Mouse (Mus musculus) left cerebral cortex, postnatal 36 days (tissue): ENCODE results near the gene Arhgap18. TPM values are rescaled to one million over a fixed set of nuclear protein-coding genes. Genes with fewer than 3 reads are reported as not detected.

Source experiments
- DNase-seq, 2 experiments: peaks; one replicate each; pipeline ENCODE4 v3.0.0; 2021 to 2022; ENCODE audit warnings: low spot score in 2 of 2, mixed read lengths in 1 of 2
- intact Hi-C: fragments of 180-260 bp; cut with DNase I; formaldehyde crosslinking; loops from one replicate; pipeline ENCODE4 v1.15.1; 2025
- total RNA-seq, 2 experiments: library from RNA; stranded (reverse); gene quantifications; 2 replicates each; pipeline ENCODE4 v1.2.3; 2021

Gene Arhgap18
- total RNA-seq, result 10 to 100 TPM in 1 of 2 experiments, 1 to 10 TPM in 1; 7.2 to 11.3 TPM

DNA sequence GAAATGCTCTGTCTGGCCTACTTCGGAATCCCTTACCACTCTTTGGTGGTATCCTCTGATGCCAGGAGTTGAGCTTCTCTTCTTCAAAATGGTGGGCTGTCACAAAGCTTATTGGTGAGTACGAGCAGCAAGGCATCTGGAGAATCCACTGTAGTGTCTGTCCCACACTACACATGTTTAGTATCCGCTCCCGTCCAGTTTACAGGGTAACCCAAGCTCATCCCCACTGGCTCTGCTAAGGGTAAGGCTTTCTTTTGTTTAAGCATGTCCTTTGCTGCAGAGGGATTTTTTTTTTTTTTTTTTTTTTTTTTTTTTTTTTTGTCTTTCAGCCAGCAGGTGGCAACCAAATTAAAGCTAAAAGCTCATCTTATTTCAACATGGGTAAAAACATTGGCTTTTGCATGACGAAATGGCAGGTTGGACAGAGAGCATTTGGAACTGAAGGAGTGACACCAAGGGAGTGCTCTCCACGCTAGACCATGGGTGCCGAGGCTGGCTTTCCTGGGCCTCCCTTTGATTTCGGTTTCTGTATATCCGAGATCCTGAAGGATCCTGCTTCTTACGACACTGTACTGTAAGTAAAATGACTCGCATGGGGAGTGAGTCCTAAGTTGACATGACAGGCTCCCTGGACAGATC, at the start of gene Arhgap18:
TSS of gene Arhgap18 (plus strand) at position 493 of the 639 bp plus-strand sequence.
- no peak for DNase-seq
- intact Hi-C loops, result loop anchor here (5.0 to 10.0 kb wide), 2 partner anchors 139 to 378 kb away; partner anchors contain the start of gene L3mbtl3

DNA sequence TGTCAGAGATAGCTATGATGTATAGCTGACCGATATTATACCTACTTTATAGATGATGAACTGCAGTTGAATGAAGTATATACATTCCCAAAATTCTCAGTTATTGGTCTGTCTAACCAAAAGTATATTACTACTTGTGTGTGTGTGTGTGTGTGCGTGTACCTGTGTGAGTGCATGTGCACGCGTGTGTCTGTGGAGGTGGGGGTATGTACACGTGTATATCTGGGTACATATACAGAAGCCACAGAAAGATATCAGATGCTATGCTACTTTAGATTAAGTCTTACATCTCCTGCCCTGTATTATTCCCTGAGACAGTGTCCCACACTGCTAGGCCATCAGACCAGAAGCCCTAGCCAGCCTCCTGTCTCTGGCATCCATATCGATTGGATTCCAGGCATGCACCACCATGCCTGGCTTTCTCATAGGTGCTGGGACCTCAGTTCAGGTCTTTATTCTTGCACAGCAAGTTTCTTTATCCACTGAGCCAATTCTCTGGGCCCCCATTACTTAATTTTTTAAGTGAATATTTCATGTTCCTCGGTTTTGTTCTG, 42.7 kb upstream of the Arhgap18 start:
- intact Hi-C loops, result loop anchor here (2.0 to 5.0 kb wide), 3 partner anchors 180 to 338 kb away; no protein-coding TSS in a partner anchor
- DNase-seq, result no peak

DNA sequence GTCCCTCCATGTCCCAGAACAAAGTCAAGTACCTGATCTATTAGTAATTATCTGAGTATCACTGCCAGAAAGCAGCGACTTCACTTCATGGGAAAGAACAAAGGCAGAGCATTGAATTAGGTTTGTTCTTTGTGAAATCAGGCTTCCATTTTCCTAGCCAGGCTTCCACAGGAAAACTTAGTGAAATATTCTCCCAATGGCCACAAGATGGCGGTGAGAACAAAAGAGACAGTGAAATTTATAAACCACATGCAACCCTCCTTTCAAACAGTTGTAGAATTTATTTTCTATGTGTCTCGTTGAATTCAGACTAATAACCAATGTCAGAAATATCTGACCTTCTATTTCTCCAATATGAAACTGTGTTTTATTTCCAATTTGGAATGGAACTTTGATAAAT, 42.2 kb upstream of the Arhgap18 start:
- DNase-seq, result peak in 1 of 2 experiments; percentile 25
- intact Hi-C loops, result loop anchor here (2.0 to 5.0 kb wide), 3 partner anchors 180 to 339 kb away; no protein-coding TSS in a partner anchor

DNA sequence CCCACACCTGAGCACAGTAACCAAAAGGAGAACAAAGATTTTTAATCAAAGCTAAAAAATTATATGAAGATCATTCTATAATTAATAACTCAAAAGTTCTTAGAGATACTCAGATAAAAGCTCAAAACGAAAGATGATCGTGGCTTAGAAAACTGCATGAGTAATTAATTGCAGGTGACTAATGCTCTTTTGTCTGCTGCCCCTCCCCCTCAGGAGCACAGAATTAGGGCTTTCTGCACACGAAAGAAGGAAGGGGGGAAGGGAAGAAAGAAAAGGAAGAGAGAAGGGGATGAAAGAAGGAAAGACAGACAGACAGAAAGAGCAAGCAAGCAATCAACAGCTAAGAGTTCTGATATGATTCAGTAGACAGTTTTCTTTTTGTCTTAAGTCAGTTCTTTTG, 39.2 kb upstream of the Arhgap18 start:
- intact Hi-C loops, result loop anchor here (5.0 kb wide), 2 partner anchors 283 to 342 kb away; no protein-coding TSS in a partner anchor
- no peak for DNase-seq

DNA sequence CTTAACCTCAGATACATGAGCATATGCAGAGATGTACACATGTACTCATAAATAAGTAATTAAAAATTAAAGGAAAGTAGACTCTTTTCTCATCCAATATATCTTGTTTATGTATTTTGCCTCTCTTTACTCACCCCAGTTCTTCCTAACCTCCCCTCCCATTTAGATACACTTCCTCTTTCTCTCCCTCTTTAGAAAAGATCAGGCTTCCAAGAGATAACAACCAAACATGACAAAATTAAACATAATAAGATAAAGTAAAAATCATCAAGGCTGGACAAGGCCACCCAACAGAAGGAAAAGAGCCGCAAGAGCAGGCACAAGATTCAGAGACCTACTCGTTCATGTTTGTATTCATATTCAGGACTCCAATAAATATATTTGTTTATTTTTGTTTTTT, 28.5 kb upstream of the Arhgap18 start:
- DNase-seq, result no peak
- intact Hi-C loops, result no loop called here

DNA sequence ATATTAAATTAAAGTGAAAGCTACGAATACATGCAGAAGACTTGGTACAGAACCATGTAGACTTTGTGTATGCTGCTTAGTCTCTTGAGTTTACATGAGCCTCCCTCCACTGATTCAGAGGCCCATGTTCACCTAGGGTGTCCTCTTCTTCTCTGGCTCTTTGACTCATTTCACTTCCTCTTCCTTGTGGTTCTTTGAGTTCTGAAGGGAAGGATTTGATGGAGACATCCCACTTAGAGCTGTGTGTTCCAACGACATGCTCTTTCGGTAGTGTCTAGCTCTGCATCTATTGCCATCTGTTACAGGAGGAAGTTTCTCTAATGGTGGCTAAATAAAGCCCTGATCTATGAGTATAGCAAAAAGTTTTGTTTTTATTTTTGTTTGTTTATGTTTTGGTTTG, 28.0 kb upstream of the Arhgap18 start:
- no peak for DNase-seq
- intact Hi-C loops, result no loop called here

DNA sequence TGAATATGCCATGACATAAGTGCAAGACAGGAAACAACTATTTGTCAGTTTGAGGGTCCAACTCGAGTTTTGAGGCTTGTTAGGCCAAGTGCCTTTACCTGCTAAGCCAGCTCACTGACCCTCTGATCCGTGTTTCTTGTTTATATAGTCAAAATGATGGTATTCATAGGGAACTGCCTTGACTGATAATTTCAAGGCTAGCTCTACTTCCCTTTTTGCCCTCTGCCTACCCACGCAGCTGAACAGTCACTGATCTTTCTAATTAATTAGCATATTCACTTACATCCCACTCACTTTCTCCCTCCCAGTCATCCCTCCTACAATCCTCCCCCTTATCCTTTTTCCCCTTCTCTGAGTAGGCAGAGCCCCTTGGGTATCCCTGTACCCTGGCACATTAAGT, 2.4 kb upstream of the Arhgap18 start:
- no peak for DNase-seq
- intact Hi-C loops, result loop anchor here (5.0 to 10.0 kb wide), 2 partner anchors 141 to 376 kb away; partner anchors contain the start of gene L3mbtl3

DNA sequence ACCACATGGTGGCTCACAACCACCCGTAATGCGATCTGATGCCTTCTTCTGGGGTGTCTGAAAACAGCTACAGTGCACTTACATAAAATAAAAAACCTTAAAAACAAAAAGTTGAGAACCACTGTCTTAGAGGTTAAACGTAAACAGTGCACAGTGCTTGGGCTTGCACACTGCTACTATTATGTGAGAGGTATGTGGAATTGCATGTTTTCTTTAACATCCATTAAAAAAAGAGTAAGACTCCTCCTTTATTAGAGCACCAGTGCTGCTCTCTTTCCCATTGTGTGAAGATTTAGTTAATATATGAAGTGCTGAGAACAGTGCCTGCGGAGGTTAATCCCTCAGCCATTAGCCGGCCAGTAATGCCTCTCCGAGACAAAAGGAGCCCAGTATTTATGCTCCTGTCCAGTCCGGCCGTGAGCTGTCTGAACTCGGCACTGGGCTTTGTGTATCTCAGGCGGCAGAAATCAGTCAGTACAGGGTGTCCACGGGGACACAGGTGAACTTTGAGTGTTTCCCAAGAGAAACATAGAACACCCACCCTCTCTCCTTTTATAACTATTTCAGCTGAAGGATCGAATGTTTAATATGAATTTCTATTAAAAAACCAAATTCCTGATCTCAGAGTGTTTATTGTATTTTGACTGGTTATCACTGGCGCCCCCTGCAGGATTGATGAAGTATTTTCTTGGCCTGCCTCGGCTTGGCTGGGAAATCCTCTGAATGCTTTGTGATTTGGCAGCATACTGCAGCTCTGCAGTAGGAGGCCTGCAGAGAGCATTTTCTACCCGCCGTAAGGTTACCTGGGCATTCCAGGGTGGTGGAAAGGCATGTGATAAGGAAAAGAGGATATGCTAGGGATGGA, 925 bp upstream of the Arhgap18 start:
- intact Hi-C loops, result loop anchor here (5.0 to 10.0 kb wide), 2 partner anchors 140 to 377 kb away; partner anchors contain the start of gene L3mbtl3
- peak; percentile 58 to 64 for DNase-seq

DNA sequence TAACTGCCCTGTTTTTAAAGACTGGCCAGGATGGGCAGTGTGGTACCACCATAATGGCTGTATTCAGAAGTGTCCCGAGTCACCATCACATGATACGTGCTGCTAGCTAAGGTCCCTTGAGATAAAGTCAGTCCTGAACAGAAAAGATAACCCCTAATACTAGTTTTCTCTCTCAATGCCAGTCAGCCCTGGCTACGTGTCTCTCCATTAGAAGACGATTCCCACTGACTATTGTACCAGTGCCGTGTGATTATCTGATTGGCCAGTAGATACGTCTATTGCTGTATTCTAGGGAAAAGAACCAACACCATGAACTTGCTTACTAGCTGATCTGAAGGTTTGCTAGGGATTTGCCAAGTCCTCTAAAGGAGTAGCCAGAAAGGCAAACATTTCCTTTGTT, 785 bp downstream of the Arhgap18 start:
- DNase-seq, result no peak
- intact Hi-C loops, result loop anchor here (5.0 to 10.0 kb wide), 2 partner anchors 138 to 379 kb away; partner anchors contain the start of gene L3mbtl3

DNA sequence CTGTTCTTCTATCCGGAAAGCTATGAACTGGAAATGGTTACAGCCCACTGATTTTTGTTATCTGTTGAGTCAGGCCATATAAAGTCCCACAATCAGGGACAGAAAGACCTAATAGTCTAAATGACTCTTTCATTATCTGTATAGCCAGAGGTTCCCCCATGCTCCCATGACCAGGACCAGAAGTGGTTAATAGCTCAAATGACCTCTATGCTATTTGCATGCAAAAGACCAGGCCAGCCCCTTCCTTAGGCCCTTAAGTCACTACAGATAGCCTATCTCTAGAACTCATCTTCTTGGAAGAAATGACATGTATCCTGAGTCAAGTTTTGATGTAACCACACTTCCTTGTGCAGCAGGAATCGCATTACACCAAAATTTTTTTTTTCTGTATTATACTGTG, 4.0 kb downstream of the Arhgap18 start:
- no peak for DNase-seq
- intact Hi-C loops, result loop anchor here (10.0 kb wide), 1 partner anchor 382 kb away; the partner anchor contains the start of gene L3mbtl3

DNA sequence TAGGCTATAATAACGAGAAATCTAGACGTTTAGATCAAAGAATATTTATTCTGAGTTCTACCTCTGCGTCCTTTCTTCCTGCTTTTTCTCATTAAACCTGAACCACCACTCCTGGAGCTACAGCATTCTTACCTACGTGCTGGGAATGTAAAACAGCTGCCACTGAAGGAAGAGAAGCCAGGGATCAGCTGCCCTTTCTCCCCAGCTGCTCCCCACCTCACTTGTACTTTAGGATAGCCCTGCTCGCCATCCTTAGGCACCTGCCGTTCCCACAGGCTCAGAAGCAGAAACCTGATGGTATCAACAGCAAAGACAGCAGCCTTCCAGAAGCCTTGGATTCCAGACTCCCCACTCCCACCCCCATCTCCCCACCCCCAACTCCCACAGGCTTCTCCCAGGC, 6.2 kb downstream of the Arhgap18 start:
- intact Hi-C loops, result loop anchor here (10.0 kb wide), 1 partner anchor 385 kb away; the partner anchor contains the start of gene L3mbtl3

DNA sequence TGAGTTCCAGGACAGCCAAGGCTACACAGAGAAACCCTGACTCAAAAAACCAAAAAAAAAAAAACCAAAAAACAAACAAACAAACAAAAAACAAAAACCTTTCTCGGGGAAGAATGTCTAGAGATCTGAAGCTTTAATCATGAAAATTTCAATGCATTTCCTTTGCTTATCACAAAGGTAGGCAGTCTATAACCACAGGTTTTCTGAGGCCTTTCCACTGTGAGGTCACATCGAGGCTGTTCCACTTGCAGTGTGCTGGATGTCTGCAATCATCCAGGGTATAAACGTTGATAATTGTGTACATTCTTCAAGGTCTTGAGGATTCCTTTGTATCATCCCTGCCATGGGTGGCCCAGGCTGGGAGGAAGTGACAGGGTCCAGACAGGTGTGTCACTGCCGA, 7.9 kb downstream of the Arhgap18 start:
- intact Hi-C loops, result no loop called here
- DNase-seq, result no peak

More for the DNA sequence above, 6.2 kb downstream of the Arhgap18 start:
- no peak for DNase-seq

DNA sequence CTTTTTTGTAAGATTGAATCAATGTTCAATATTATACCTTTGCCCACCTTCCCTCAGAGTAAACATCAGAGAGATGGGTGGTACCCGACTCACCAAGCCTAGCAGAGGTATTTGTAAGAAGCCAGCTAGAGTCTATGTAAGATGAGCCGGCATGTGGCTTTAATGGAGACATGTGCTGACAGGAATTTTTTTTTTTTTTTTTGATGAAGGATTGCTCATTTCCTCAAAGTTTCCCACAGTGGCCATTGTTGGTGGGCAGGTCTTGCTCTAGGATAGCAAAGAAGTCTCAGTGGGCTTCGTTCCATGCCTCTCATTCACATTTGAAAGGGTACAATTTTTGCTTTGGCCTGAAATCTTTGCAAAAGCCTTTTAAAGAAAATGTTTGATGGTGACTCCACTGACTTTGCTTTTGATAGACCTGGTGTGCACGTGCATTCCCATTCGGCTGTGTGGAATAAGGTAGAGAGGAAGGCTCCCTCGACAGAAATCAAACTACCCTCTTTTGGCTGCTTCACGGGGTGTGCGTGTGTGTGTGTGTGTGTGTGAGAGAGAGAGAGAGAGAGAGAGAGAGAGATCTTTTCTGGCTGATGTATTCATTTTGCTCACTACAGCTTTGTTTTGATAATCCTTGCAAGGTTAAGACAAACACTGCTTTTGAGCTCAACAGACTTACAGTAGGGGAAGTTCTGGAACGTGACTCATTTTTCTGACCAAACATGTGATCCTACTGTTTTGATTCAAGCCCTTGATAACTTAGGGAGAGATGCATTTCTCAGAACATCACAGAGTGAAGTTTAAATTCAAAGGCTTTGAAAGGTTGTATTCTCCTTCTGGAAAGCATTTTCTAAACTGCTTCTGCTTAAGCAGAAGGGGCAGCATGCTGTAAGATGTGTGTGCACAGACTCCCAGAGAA, 9.0 kb downstream of the Arhgap18 start:
- intact Hi-C loops, result no loop called here
- no peak for DNase-seq

DNA sequence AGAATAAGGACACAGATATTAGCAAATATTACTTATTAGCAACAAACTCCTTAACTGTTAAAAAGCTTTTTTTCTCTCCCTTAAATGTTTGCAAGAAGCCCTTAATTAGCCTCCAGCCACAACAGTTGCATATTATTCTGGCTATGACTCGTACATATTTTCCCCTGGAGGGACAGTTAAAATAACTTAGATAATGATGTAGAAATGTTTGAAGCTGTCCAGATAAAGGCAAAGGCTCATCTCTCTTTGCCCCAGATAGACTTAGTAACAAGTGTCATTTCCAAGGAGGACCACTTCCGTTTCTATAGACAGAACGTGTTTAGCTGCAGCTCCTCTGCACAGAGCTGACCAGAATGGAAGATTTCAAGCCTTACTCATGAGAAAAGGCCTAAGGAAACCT, 14.0 kb downstream of the Arhgap18 start:
- DNase-seq, result no peak
- intact Hi-C loops, result no loop called here

DNA sequence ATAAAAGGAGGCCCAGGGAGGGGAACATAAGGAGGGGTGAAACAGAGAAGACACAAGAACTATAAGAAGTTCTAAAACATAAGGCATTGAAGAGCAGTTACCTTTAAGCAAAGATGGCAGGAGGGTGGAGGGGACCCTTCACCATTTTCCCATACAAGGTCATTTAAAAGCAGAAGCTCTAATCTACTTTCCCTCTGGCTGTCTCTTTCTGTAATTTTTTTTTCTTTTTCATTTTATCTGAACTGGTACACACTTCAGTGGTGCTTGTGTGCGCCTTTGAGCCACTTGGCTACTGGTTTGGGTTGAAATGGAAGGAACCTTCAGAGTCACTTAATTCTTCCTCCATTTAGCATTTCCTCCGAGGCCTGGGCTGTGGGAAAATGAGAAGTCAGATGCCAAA, 15.7 kb downstream of the Arhgap18 start:
- DNase-seq, result no peak
- intact Hi-C loops, result no loop called here

DNA sequence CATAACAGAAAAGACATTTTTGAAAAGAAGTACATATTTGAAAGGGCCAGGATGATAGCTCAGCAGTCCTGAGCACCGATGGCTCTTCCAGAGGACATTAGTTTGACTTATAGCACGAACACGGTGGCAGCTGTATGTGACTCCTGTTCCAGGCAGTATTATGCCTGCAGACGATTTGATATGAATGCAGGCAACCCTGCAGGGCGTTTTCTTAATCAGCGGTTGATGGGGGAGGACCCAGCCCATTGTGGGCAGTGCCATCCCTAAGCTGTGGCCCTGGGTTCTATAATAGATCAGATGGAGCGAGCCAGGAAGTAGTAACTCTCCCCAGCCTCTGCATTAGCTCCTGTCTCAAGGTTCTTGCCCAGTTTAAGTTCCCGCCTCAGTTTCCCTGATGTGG, 16.8 kb downstream of the Arhgap18 start:
- intact Hi-C loops, result no loop called here
- no peak for DNase-seq

DNA sequence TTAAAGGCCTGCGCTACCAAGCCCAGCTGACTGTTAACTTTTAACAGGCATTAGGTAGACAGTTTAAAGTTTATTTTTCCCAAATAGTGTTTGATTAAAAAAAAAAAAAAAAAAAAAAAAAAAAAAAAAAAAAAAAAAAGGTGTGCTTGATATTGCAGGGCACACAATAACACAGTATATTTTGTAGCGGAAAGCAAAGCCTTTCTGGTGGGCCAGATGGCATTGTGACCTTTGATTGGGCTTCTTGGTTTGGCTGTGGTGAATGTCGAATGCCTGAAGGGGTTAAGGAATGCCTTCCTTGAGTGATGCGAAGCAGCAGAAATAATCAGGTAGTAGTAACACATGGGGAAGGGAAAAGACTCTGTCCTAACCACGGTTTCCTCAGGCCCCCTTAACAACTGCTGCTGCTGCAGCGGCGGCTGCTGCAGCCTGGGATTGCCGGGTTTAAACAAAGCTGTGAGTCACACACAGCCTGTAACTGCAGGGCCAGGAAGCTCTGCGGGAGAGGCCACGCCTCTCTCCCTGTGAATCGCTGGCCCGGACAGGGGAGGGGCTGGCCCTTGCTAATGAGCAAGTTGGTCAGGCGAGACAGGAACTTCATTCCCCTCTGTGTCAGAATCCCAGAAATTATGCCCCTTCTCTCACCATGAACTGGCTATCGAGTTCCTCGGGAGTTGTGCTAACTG, 18.9 kb downstream of the Arhgap18 start:
- peak; percentile 54 to 62 for DNase-seq
- intact Hi-C loops, result no loop called here
